In the genomic region with DNA sequence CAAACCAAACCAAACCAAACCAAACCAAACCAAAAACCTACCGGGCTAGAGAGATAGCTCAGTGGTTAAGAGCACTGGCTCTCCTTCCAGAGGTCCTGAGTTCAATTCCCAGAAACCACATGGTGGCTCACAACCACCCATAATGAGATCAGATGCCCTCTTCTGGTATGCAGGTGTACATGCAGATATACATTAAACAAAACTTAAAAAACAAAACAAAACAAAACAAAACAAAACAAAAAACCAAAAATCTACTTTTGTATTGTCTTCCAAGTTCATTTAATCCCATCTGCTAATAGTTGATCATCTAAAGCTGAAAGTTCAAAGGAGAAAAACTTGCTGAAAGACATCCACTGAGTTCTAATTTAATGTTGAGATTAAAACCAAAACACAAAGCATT, we compare ENCODE assay signal across 2 mouse cellular contexts.
A peak's percentile ranks its signal among the peaks of the same experiment; 100 is the strongest.
TF ChIP-seq lines count a peak whose summit lies in the region.

No protein-coding gene starts in this region.

TF ChIP-seq in CH12.LX, 34 proteins besides CTCF, POLR2A, EP300 and RAD21:
- peak; percentile 5; the same call in 1 of the 2 replicates for TF ChIP-seq SMC3 (IDR thresholded peaks at IDR 0.05; ENCODE audit: low read depth, low read length)
- TF ChIP-seq ZMIZ1 (IDR thresholded peaks at IDR 0.05; ENCODE audit: low read depth, low read length) = no peak

TF ChIP-seq in MEL, 35 proteins besides CTCF, POLR2A, EP300 and RAD21:
- TF ChIP-seq SMC3 (IDR thresholded peaks at IDR 0.05; ENCODE audit: low read depth, low read length) = peak; percentile 59
- TF ChIP-seq TCF12 (IDR thresholded peaks at IDR 0.05; ENCODE audit: low read depth, low read length) = no peak
- TF ChIP-seq USF2 (IDR thresholded peaks at IDR 0.05; ENCODE audit: borderline replicate concordance in 1 of 2, insufficient read depth in 1 of 2, low read depth in 1 of 2, low read length in 2 of 2) = no peak
- no peak for TF ChIP-seq MEF2A (IDR thresholded peaks at IDR 0.05; ENCODE audit: extremely low read depth, insufficient replicate concordance, low read depth, low read length, poor library complexity, severe bottlenecking)
- TF ChIP-seq ZKSCAN1 (IDR thresholded peaks at IDR 0.05; ENCODE audit: low read depth, low read length) = peak; percentile 62
